Mouse (Mus musculus): ENCODE results near the gene Mrpl28. TPM values are rescaled to one million over a fixed set of nuclear protein-coding genes. Genes with fewer than 3 reads are reported as not detected.
"Not testable (repeated sequence)": the region's sequence is repeated elsewhere in the genome, so short reads cannot be mapped to it uniquely, and the experiment has no call there.

Mrpl28 gene
- polyA plus RNA-seq, 1 experiment, result 138 TPM

- H3K4me3 ChIP-seq (replicated peaks), result no peak overlapping the region
- no peaks in the 10 kb centered on the region for H3K36me3 ChIP-seq (replicated peaks; ENCODE audit: low read length)
- TF ChIP-seq FLI1 (IDR thresholded peaks at IDR 0.05; ENCODE audit: low read length) (no peak), GATA1 (IDR thresholded peaks at IDR 0.05; ENCODE audit: borderline replicate concordance, low read length) (no peak)
- H3K9me3 ChIP-seq, result no peaks in the 10 kb centered on the region
- H3K27me3 ChIP-seq (replicated peaks), result peaks cover 7% of the 10 kb centered on the region
- H3K4me1 ChIP-seq, result peaks cover 41% of the 10 kb centered on the region
Observed at GRCm38 (mm10) chr17:26100166-26100565, 23.1 kb upstream of the Mrpl28 start.

DNA sequence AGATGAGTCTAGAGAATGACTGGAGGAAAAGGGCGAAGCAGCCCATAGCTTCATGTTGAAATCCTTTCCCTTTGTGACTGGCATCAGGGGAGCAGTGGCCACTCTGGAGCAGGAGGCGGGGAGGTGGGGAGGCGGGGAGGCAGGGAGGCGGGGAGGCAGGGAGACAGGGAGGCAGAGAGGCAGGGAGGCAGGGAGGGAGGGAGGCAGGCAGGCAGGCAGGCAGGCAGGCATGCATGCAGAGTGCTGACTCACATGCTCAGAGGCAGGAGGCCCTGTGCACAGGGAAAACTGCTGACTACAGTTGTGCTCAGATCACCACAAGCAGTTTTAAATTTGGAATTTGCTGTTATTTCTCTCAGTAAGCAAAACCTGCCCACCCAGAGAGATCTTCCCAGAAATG lies 21.8 kb upstream of the Mrpl28 start:
- Histone ChIP-seq H3K9me3 (no peaks in the 10 kb centered on the region), H3K4me3 (replicated peaks) (peak overlapping the region; percentile 77), H3K27me3 (replicated peaks) (peaks cover 4% of the 10 kb centered on the region), H3K36me3 (replicated peaks; ENCODE audit: low read length) (no peaks in the 10 kb centered on the region), H3K4me1 (peaks cover 41% of the 10 kb centered on the region)
- TF ChIP-seq GATA1 (IDR thresholded peaks at IDR 0.05; ENCODE audit: borderline replicate concordance, low read length) (no peak), FLI1 (IDR thresholded peaks at IDR 0.05; ENCODE audit: low read length) (no peak)

DNA sequence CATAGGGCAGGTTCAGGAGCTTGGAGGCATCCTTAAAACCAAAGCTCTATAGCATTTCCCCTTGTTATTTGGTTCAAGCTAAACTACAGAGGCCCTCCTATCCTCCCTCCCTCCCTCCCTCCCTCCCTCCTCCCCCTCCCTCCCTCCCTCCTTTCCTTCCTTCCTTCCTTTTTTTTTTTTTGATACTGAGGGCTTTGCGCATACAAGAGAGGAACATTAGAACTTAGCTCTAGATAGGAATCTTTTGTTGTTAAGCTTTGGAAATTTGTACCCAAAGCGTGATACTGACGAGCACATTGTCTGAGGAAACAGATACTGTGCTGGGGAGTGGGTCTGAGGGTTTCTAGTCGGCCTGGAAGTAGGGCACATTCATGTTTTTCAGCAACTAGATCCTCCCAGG lies 17.7 kb upstream of the Mrpl28 start:
- TF ChIP-seq GATA1 (IDR thresholded peaks at IDR 0.05; ENCODE audit: borderline replicate concordance, low read length) (no peak), FLI1 (IDR thresholded peaks at IDR 0.05; ENCODE audit: low read length) (no peak)
- H3K4me3 ChIP-seq (replicated peaks), result no peak overlapping the region
- H3K27me3 ChIP-seq (replicated peaks), result peaks cover 9% of the 10 kb centered on the region
- H3K36me3 ChIP-seq (replicated peaks; ENCODE audit: low read length), result no peaks in the 10 kb centered on the region
- H3K4me1 ChIP-seq, result peaks cover 32% of the 10 kb centered on the region
- peaks cover 5% of the 10 kb centered on the region; the same call in 1 of the 2 replicates for H3K9me3 ChIP-seq

DNA sequence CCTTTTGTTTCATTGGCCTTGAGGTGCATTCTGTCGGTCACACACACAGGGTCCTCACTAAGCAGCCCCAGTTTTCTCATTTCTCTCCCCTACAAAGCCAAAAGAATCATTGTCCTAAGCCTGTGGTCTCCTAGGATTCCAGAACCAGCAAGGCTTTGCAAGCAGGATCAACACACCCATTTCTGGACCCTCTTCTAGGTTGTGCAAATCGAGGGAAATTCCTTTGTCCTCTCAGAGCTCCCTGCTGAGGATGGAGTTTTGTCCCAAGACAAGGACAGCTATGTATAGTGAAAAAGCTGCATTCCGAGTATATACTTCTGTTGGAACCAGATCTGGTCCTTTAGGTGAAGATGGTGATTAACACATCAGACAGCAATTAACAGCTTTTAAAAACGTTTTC lies 13.1 kb upstream of the Mrpl28 start:
- peaks cover 5% of the 10 kb centered on the region; the same call in 1 of the 2 replicates for H3K9me3 ChIP-seq
- H3K27me3 ChIP-seq (replicated peaks), result peaks cover 51% of the 10 kb centered on the region
- H3K4me3 ChIP-seq (replicated peaks), result no peak overlapping the region
- H3K36me3 ChIP-seq (replicated peaks; ENCODE audit: low read length), result no peaks in the 10 kb centered on the region
- no peak for TF ChIP-seq GATA1 (IDR thresholded peaks at IDR 0.05; ENCODE audit: borderline replicate concordance, low read length)
- no peak for TF ChIP-seq FLI1 (IDR thresholded peaks at IDR 0.05; ENCODE audit: low read length)
- H3K4me1 ChIP-seq, result peaks cover 24% of the 10 kb centered on the region

GRCm38 (mm10) chr17:26111024-26111423 lies 12.3 kb upstream of the Mrpl28 start:
- Histone ChIP-seq H3K36me3 (replicated peaks; ENCODE audit: low read length) (no peaks in the 10 kb centered on the region), H3K4me3 (replicated peaks) (no peak overlapping the region), H3K4me1 (peaks cover 20% of the 10 kb centered on the region), H3K27me3 (replicated peaks) (peaks cover 60% of the 10 kb centered on the region), H3K9me3 (peaks cover 5% of the 10 kb centered on the region; the same call in 1 of the 2 replicates)
- TF ChIP-seq GATA1 (IDR thresholded peaks at IDR 0.05; ENCODE audit: borderline replicate concordance, low read length) (no peak), FLI1 (IDR thresholded peaks at IDR 0.05; ENCODE audit: low read length) (no peak)

DNA sequence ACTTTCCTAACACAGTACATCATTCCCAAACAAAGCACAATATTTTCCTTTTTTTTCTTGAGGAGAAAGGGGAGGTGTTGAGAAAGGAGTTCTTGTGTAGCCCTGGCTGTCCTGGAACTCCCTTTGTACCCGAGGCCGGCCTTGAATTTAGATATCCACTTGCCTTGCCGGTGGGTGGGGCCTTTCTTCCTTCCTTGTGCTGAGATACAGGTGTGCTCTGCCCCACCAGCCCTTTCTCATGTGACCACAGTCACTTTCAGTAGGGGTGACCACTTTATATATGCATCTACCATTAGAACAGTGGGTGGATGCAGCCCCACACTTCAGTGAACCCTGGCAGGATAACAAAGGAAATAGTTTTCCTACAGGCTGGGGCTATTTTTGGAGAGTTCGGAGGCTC lies 11.6 kb upstream of the Mrpl28 start:
- Histone ChIP-seq H3K27me3 (replicated peaks) (peaks cover 65% of the 10 kb centered on the region), H3K4me3 (replicated peaks) (no peak overlapping the region), H3K4me1 (peaks cover 20% of the 10 kb centered on the region), H3K36me3 (replicated peaks; ENCODE audit: low read length) (no peaks in the 10 kb centered on the region), H3K9me3 (peaks cover 5% of the 10 kb centered on the region; the same call in 1 of the 2 replicates)
- TF ChIP-seq FLI1 (IDR thresholded peaks at IDR 0.05; ENCODE audit: low read length) (no peak), GATA1 (IDR thresholded peaks at IDR 0.05; ENCODE audit: borderline replicate concordance, low read length) (no peak)

DNA sequence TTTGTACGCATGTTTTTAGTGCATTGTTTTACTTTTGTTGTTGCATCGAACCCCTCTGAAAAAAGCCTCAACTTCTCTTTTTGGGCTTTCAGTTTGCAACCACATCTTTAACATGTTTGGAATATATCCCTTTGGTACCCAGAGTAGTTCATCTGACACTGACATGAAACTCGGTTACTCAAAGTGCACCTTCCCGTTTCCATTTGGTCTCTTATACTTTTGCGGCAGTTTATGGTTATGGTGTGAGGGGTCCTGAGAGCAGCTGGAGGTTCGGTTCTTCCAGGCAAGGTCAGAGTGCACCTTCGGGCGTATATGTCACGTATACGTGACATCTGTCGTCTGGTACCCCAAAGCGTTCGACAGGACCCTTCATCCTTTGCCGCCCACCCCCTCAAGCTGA lies 10.5 kb upstream of the Mrpl28 start:
- TF ChIP-seq GATA1 (IDR thresholded peaks at IDR 0.05; ENCODE audit: borderline replicate concordance, low read length) (no peak), FLI1 (IDR thresholded peaks at IDR 0.05; ENCODE audit: low read length) (no peak)
- Histone ChIP-seq H3K4me3 (replicated peaks) (peak overlapping the region; percentile 92), H3K9me3 (peaks cover 5% of the 10 kb centered on the region; the same call in 1 of the 2 replicates), H3K27me3 (replicated peaks) (peaks cover 76% of the 10 kb centered on the region), H3K4me1 (peaks cover 20% of the 10 kb centered on the region), H3K36me3 (replicated peaks; ENCODE audit: low read length) (no peaks in the 10 kb centered on the region)

DNA sequence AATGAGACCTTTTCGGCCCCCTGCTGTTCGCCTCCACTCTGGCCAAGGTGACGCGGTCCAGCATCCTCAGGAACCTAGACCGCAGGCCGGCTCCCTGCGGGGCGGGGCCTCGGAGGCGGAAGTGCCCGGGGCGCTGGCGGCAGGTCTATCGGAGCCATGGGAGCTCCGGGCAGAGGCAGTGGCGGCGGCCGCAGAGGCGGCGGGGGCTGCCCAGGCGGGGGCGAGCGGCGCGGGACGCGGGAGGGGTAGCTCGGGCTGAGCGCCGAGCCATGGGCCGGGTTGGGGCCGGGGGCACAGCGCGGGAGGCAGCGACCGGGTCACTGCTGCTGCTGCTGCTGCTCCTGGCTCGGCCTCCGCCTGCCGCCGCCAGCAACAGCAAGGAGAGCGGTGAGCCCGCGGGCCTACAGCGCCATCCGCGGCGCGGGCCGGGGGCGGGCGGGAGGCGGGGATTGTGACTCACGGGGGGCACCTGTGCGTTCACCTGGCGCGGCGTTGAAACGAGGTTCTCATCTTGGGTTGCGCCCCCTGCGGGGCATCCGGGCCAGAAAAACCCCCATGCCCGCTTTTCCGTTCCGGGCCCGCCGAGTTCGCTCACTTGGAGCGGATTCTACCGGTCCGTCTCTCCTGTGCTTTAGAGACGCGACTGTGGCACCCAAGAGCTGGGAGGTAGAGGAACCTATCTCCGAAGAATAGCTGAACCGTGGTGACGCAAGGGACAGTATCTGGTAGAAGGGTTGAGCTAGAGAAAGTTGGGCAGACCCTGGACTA lies 9.9 kb upstream of the Mrpl28 start, which contains the start of gene Tmem8:
TSS of gene Tmem8 (plus strand) at position 119 of the 768 bp plus-strand sequence.
- TF ChIP-seq FLI1 (IDR thresholded peaks at IDR 0.05; ENCODE audit: low read length) (no peak), GATA1 (IDR thresholded peaks at IDR 0.05; ENCODE audit: borderline replicate concordance, low read length) (no peak)
- H3K36me3 ChIP-seq (replicated peaks; ENCODE audit: low read length), result no peaks in the 10 kb centered on the region
- H3K27me3 ChIP-seq (replicated peaks), result peaks cover 82% of the 10 kb centered on the region
- H3K9me3 ChIP-seq, result peaks cover 5% of the 10 kb centered on the region; the same call in 1 of the 2 replicates
- peaks cover 24% of the 10 kb centered on the region for H3K4me1 ChIP-seq
- peak within 1 kb of the TSS; percentile 92 for H3K4me3 ChIP-seq (replicated peaks)

GRCm38 (mm10) chr17:26114061-26114460 lies 9.2 kb upstream of the Mrpl28 start:
- H3K4me3 ChIP-seq (replicated peaks), result peak overlapping the region; percentile 92
- 0 out of 2 replicates have a peak, but pooled peaks cover under 1% of the 10 kb centered on the region for H3K9me3 ChIP-seq
- H3K4me1 ChIP-seq, result peaks cover 30% of the 10 kb centered on the region
- H3K27me3 ChIP-seq (replicated peaks), result peaks cover 87% of the 10 kb centered on the region
- no peaks in the 10 kb centered on the region for H3K36me3 ChIP-seq (replicated peaks; ENCODE audit: low read length)
- TF ChIP-seq FLI1 (IDR thresholded peaks at IDR 0.05; ENCODE audit: low read length) (no peak), GATA1 (IDR thresholded peaks at IDR 0.05; ENCODE audit: borderline replicate concordance, low read length) (no peak)

- peaks cover 32% of the 10 kb centered on the region for H3K4me1 ChIP-seq
- H3K27me3 ChIP-seq (replicated peaks), result peaks cover 88% of the 10 kb centered on the region
- not testable (repeated sequence) for H3K4me3 ChIP-seq (replicated peaks); H3K36me3 ChIP-seq (replicated peaks; ENCODE audit: low read length); H3K9me3 ChIP-seq
Observed at GRCm38 (mm10) chr17:26114461-26114860, 8.8 kb upstream of the Mrpl28 start.
